9 mouse cellular contexts compared by ENCODE assay signal in genomic region chr3:121700364-121700952, GRCm38 (mm10). TPM values are rescaled to one million over a fixed set of nuclear protein-coding genes. Genes with fewer than 3 reads are reported as not detected.
DNase-seq lines count a peak whose midpoint lies in the region; ATAC-seq lines count a peak whose summit lies in the region.
"Had no signal": no experiment of that assay in that cellular context is flagged by ENCODE, and none has a peak within 500 bp of the region (broad histone marks: within the 10 kb centered on the region; RNA-seq: fewer than 3 reads in every experiment).

No protein-coding gene starts in this region.

- H3K27me3 ChIP-seq in embryonic facial prominence, embryonic 15.5 days: no peaks in the 10 kb centered on the region
- no peaks in the 10 kb centered on the region for H3K27me3 ChIP-seq in neural tube, embryonic 11.5 days (ENCODE audit: control insufficient read depth, insufficient read depth, low read length)
- H3K27me3 ChIP-seq in kidney, embryonic 16.5 days (ENCODE audit: insufficient read depth, low read length): no peaks in the 10 kb centered on the region

- 31% methylated on average over 8 of the region's 8 CpGs for WGBS in embryonic facial prominence, embryonic 15.5 days
- WGBS in neural tube, embryonic 11.5 days: 25% methylated on average over 8 of the region's 8 CpGs
- WGBS in kidney, embryonic 16.5 days: 50% methylated on average over 8 of the region's 8 CpGs

- H3K4me3 ChIP-seq in embryonic facial prominence, embryonic 15.5 days (replicated peaks): no peak overlapping the region
- no peak overlapping the region for H3K4me3 ChIP-seq in neural tube, embryonic 11.5 days (ENCODE audit: low read depth, low read length)
- H3K4me3 ChIP-seq in kidney, embryonic 16.5 days (ENCODE audit: low read length): no peak overlapping the region

- no peak overlapping the region for H3K9ac ChIP-seq in embryonic facial prominence, embryonic 15.5 days
- no peak overlapping the region for H3K9ac ChIP-seq in neural tube, embryonic 11.5 days (ENCODE audit: low read length)
- no peak overlapping the region for H3K9ac ChIP-seq in kidney, embryonic 16.5 days (replicated peaks; ENCODE audit: low read length)

- no peak overlapping the region for H3K27ac ChIP-seq in embryonic facial prominence, embryonic 15.5 days (replicated peaks)
- peak overlapping the region; percentile 82 for H3K27ac ChIP-seq in neural tube, embryonic 11.5 days (ENCODE audit: low read depth, low read length)
- no peak overlapping the region for H3K27ac ChIP-seq in kidney, embryonic 16.5 days (ENCODE audit: low read length)

- peak; percentile 18 to 44 for DNase-seq in cerebellum, postnatal 14 days
- DNase-seq in cerebellum, adult 11 months: no peak
- DNase-seq in layer of hippocampus, adult 9-11 months: peak; percentile 71
- DNase-seq in neural tube, embryonic 11.5 days (ENCODE audit: low spot score): peak; percentile 74
- no peak for DNase-seq in adrenal gland, postnatal 25 days
- no peak for DNase-seq in ovary, postnatal 14 days (ENCODE audit: low spot score)

- no peaks in the 10 kb centered on the region for H3K36me3 ChIP-seq in embryonic facial prominence, embryonic 15.5 days
- H3K36me3 ChIP-seq in neural tube, embryonic 11.5 days (ENCODE audit: control insufficient read depth, insufficient read depth, low read length): no peaks in the 10 kb centered on the region
- H3K36me3 ChIP-seq in kidney, embryonic 16.5 days (ENCODE audit: insufficient read depth, low read length): no peaks in the 10 kb centered on the region

- no peaks in the 10 kb centered on the region for H3K9me3 ChIP-seq in embryonic facial prominence, embryonic 15.5 days (replicated peaks)
- H3K9me3 ChIP-seq in neural tube, embryonic 11.5 days (ENCODE audit: control insufficient read depth, low read length): no peaks in the 10 kb centered on the region
- H3K9me3 ChIP-seq in kidney, embryonic 16.5 days (ENCODE audit: low read length): no peaks in the 10 kb centered on the region

- 0 out of 2 replicates have a peak overlapping the region, but pooled peaks have one; percentile 4 for H3K4me2 ChIP-seq in embryonic facial prominence, embryonic 15.5 days (replicated peaks)
- H3K4me2 ChIP-seq in neural tube, embryonic 11.5 days (ENCODE audit: low read depth): peak overlapping the region; percentile 29
- no peak overlapping the region for H3K4me2 ChIP-seq in kidney, embryonic 16.5 days (replicated peaks; ENCODE audit: low read depth, low read length)

- no peak; the same call in 1 of the 2 replicates for ATAC-seq in embryonic facial prominence, embryonic 15.5 days (ENCODE audit: insufficient number of reproducible peaks, low FRiP score, low TSS enrichment, low read depth)
- peak; percentile 91 for ATAC-seq in neural tube, embryonic 11.5 days (ENCODE audit: insufficient read depth, low FRiP score, low TSS enrichment)
- no peak for ATAC-seq in kidney, embryonic 16.5 days (ENCODE audit: low FRiP score, low TSS enrichment)

- peaks cover 11% of the 10 kb centered on the region for H3K4me1 ChIP-seq in embryonic facial prominence, embryonic 15.5 days
- peaks cover 18% of the 10 kb centered on the region; the same call in 1 of the 2 replicates for H3K4me1 ChIP-seq in neural tube, embryonic 11.5 days (ENCODE audit: control insufficient read depth, insufficient read depth, low read length)
- H3K4me1 ChIP-seq in kidney, embryonic 16.5 days (ENCODE audit: insufficient read depth, low read length): no peaks in the 10 kb centered on the region

RNA-seq across cellular contexts. Expression of gene F3, which starts 22.9 kb away (rescaled TPM):
- 27.8 and 49.3 TPM in 2 replicates for polyA plus RNA-seq in embryonic facial prominence, embryonic 15.5 days (2015; fragmentation: Nextera tagmentation; extraction: Ambion mirVana)
- 8.2 and 9.0 TPM in 2 replicates for polyA plus RNA-seq in neural tube, embryonic 11.5 days (2014; fragmentation: Nextera tagmentation; extraction: Ambion mirVana)
- 9.1 and 10.0 TPM in 2 replicates for total RNA-seq in adrenal gland, postnatal 25 days (2021)
- 18.8 and 20.0 TPM in 2 replicates for polyA plus RNA-seq in kidney, embryonic 16.5 days (2015; fragmentation: Nextera tagmentation; extraction: Ambion mirVana)

RNA-seq across cellular contexts. Expression of gene 4930432M17Rik, which starts 29.9 kb away (rescaled TPM):
- polyA plus RNA-seq in embryonic facial prominence, embryonic 15.5 days (2015; fragmentation: Nextera tagmentation; extraction: Ambion mirVana): not detected in 2 replicates
- polyA plus RNA-seq in neural tube, embryonic 11.5 days (2014; fragmentation: Nextera tagmentation; extraction: Ambion mirVana): not detected in 2 replicates
- not detected in 2 replicates for total RNA-seq in adrenal gland, postnatal 25 days (2021)
- not detected in 2 replicates for polyA plus RNA-seq in kidney, embryonic 16.5 days (2015; fragmentation: Nextera tagmentation; extraction: Ambion mirVana)
- total RNA-seq: left cerebral cortex, adult 18-20 months had no signal

Comparison
In these comparisons a context has a peak if more than half of its experiments do, and no peak if none do; other contexts are left out.
1. DNase-seq: peak in cerebellum, postnatal 14 days (2 of 2), layer of hippocampus, adult 9-11 months (single experiment) and neural tube, embryonic 11.5 days (single experiment); none in cerebellum, adult 11 months (single experiment), adrenal gland, postnatal 25 days (single experiment) and ovary, postnatal 14 days (single experiment).